Mouse (Mus musculus) heart, postnatal 0 days (tissue): ENCODE results near the gene Vsig10. TPM values are rescaled to one million over a fixed set of nuclear protein-coding genes. Genes with fewer than 3 reads are reported as not detected.

Experiments used
- ATAC-seq: fragments of 200-750 bp; cut with Nextera tagmentation; 2 replicates; pipeline ENCODE4 v1.8.0; 2017; ENCODE audit warnings: low read depth, moderate number of reproducible peaks, moderate library complexity; ENCODE audit not compliant: insufficient read depth
- DNase-seq: peaks from one replicate; pipeline ENCODE4 v3.0.0-alpha.2; 2016; ENCODE audit warnings: low spot score
- H3K27ac ChIP-seq: fragments of 300-500 bp; sonication (generic); 2 replicates; pipeline ENCODE4 v1.5.1; 2014; ENCODE audit warnings: low read depth, mild to moderate bottlenecking
- H3K27me3 ChIP-seq: fragments of 300-500 bp; sonication (generic); 2 replicates; pipeline ENCODE4 v1.6.1; 2014; ENCODE audit warnings: low read length, mixed read lengths; ENCODE audit not compliant: control insufficient read depth, insufficient read depth
- H3K36me3 ChIP-seq: fragments of 300-500 bp; sonication (generic); replicated peaks from 2 replicates; pipeline ENCODE4 v1.6.1; 2014; ENCODE audit warnings: low read length, mixed read lengths; ENCODE audit not compliant: control insufficient read depth, insufficient read depth
- H3K4me1 ChIP-seq: fragments of 300-500 bp; sonication (generic); 2 replicates; pipeline ENCODE4 v1.6.1; 2014; ENCODE audit warnings: antibody characterized with exemption; ENCODE audit not compliant: control insufficient read depth, insufficient read depth
- H3K4me2 ChIP-seq: fragments of 300-500 bp; sonication (generic); 2 replicates; pipeline ENCODE4 v1.6.1; 2014; ENCODE audit warnings: low read depth, mild to moderate bottlenecking, low read length, moderate library complexity
- H3K4me3 ChIP-seq: fragments of 300-500 bp; sonication (generic); 2 replicates; pipeline ENCODE4 v1.5.1; 2014; ENCODE audit warnings: low read depth, low read length
- H3K9ac ChIP-seq: fragments of 300-500 bp; sonication (generic); replicated peaks from 2 replicates; pipeline ENCODE4 v1.6.1; 2014; ENCODE audit warnings: low read depth, low read length, mixed read lengths
- H3K9me3 ChIP-seq: fragments of 300-500 bp; sonication (generic); replicated peaks from 2 replicates; pipeline ENCODE4 v1.6.1; 2016; ENCODE audit warnings: low read length; ENCODE audit not compliant: control insufficient read depth
- CTCF ChIP-seq: IDR thresholded peaks from 2 replicates; pipeline ENCODE4 v1.5.1; 2016; ENCODE audit warnings: antibody characterized with exemption, control low read depth, low read depth
- EP300 ChIP-seq: IDR thresholded peaks from 2 replicates; pipeline ENCODE4 v1.6.1; 2016; ENCODE audit warnings: antibody characterized with exemption, low read depth
- WGBS: fragments of 180-500 bp; shearing (Covaris S2); extraction: QIAGEN DNeasy Blood & Tissue Kit; methylation state at CpG from one replicate; pipeline ENCODE4 v1.1.7; 2014; 5-methylcytosine and 5-hydroxymethylcytosine counted together
- polyA plus RNA-seq: library from polyadenylated mRNA; unstranded; fragments of >200 nt; fragmentation: Nextera tagmentation; extraction: Ambion mirVana; gene quantifications from 2 replicates; pipeline ENCODE4 v1.2.1, GENCODE M21; 2015
- total RNA-seq: library from RNA; depleted of rRNA; stranded (reverse); fragments of >200 nt; gene quantifications from 2 replicates; pipeline ENCODE4 v1.2.3, GENCODE M21; 2014; ENCODE audit warnings: low replicate concordance

Gene Vsig10
- total and polyA plus RNA-seq, 2 experiments from 2014 or later: 7.2 to 11.6 TPM

GRCm38 (mm10) chr5:117284682-117285081, 34.2 kb upstream of the Vsig10 start:
- Histone ChIP-seq H3K4me2 (no peak overlapping the region), H3K27ac (no peak overlapping the region), H3K4me1 (peaks cover 12% of the 10 kb centered on the region), H3K27me3 (no peaks in the 10 kb centered on the region), H3K4me3 (no peak overlapping the region), H3K36me3 (peaks cover 36% of the 10 kb centered on the region), H3K9me3 (no peaks in the 10 kb centered on the region), H3K9ac (no peak overlapping the region)
- WGBS: 29% methylated on average over 7 of the region's 7 CpGs
- TF ChIP-seq EP300 (no peak), CTCF (no peak)
- ATAC-seq (no peak), DNase-seq (no peak)

DNA sequence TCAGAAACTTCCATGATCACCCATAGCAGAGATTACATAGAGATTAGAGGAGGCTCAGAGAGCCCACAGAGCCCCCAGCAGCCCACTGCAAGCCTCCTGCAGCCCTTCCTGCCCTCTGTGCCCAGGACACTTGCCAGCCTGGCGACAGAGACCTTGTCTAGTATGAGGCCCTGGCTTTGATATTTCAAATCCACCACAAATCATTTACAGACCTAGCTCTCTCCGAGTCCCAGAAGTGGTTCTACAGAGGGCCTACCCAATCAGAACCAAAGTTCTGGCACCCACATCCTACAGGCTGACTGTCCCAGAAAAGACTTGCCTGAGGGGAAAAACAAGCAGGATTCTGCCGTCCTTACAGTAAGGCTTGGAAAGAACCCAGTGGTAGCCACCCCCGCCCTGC, 33.6 kb upstream of the Vsig10 start:
- Histone ChIP-seq H3K4me1 (peaks cover 12% of the 10 kb centered on the region), H3K9me3 (no peaks in the 10 kb centered on the region; the same call in 1 of the 2 replicates), H3K27ac (no peak overlapping the region), H3K4me2 (no peak overlapping the region), H3K4me3 (no peak overlapping the region), H3K27me3 (no peaks in the 10 kb centered on the region), H3K9ac (no peak overlapping the region), H3K36me3 (peaks cover 36% of the 10 kb centered on the region)
- TF ChIP-seq EP300 (no peak), CTCF (no peak)
- ATAC-seq (no peak), DNase-seq (no peak)
- 92% methylated on average over 4 of the region's 4 CpGs for WGBS

DNA sequence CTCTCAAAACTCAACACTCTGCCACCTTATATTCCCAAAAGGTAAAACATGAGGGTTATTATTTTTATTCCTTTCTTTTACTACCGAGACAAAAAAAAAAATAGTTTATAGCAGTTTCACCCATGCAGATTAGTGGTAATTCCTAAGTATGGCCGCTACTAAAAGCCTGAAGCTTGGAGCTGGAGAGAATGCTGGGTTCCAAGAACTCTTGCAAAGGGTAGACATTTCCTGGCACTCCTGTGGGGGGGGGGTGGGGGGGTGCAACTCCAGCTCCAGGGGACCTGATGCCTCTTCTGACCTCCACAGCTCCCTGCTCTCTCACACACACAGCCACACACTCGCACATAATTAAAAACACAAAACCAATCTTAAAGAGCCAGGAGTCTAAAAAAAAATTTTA, 32.6 kb upstream of the Vsig10 start:
- no peak for ATAC-seq
- 45% methylated on average over 3 of the region's 3 CpGs for WGBS
- peak overlapping the region; percentile 59 for H3K4me3 ChIP-seq
- no peaks in the 10 kb centered on the region; the same call in 1 of the 2 replicates for H3K9me3 ChIP-seq
- H3K4me1 ChIP-seq: peaks cover 12% of the 10 kb centered on the region
- TF ChIP-seq EP300: no peak
- TF ChIP-seq CTCF: no peak
- H3K9ac ChIP-seq: peak overlapping the region; percentile 57
- no peak for DNase-seq
- H3K27me3 ChIP-seq: no peaks in the 10 kb centered on the region
- no peak overlapping the region for H3K27ac ChIP-seq
- peaks cover 31% of the 10 kb centered on the region for H3K36me3 ChIP-seq
- peak overlapping the region; percentile 74 for H3K4me2 ChIP-seq

- no peak for TF ChIP-seq EP300
- TF ChIP-seq CTCF: peak; percentile 7; the same call in 1 of the 2 replicates
- under 1% methylated on average over 68 of the region's 77 CpGs for WGBS
- Histone ChIP-seq H3K4me3 (peak within 1 kb of the TSS; percentile 59), H3K27me3 (no peaks in the 10 kb centered on the region), H3K4me2 (peak within 1 kb of the TSS; percentile 74), H3K9ac (peak within 1 kb of the TSS; percentile 57), H3K27ac (peak within 1 kb of the TSS; percentile 71), H3K4me1 (peaks cover 12% of the 10 kb centered on the region), H3K36me3 (peaks cover 23% of the 10 kb centered on the region), H3K9me3 (no peaks in the 10 kb centered on the region; the same call in 1 of the 2 replicates)
- peak; percentile 99 for ATAC-seq
- DNase-seq: peak; percentile 95
These were observed 31.8 kb upstream of the Vsig10 start, which contains the start of gene Pebp1 for GRCm38 (mm10) chr5:117286831-117287822. Gene Pebp1, minus strand, starts transcription at chr5:117287625.

DNA sequence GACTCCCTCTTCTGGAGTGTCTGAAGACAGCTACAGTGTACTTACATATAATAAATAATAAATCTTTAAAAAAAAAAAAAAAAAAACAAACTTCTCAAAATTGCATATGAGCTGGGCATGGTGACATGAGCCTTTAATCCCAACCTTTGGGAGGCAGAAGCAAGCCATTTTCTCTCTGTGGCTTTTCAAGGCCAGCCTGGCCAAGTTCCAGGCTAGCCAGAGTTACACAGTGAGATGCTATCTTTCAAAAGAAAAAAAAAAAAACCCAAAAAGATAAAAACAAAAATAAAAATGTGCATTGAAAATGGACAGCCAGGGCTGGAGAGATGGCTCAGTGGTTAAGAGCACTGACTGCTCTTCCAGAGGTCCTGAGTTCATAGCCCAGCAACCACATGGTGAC, 29.2 kb upstream of the Vsig10 start:
- no peak overlapping the region for H3K27ac ChIP-seq
- H3K4me3 ChIP-seq: no peak overlapping the region
- TF ChIP-seq EP300 (no peak), CTCF (no peak)
- H3K4me2 ChIP-seq: no peak overlapping the region
- no peak overlapping the region for H3K9ac ChIP-seq
- H3K36me3 ChIP-seq: peaks cover 6% of the 10 kb centered on the region; the same call in 1 of the 2 replicates
- ATAC-seq (no peak), DNase-seq (no peak)
- H3K4me1 ChIP-seq: peaks cover 12% of the 10 kb centered on the region
- H3K27me3 ChIP-seq: no peaks in the 10 kb centered on the region
- no peaks in the 10 kb centered on the region; the same call in 1 of the 2 replicates for H3K9me3 ChIP-seq
